Mouse (Mus musculus) cerebellum, adult 2 months (tissue): Measurements from ENCODE around the gene Ttc30a1.

Experiments used
- CTCF ChIP-seq: fragments of 200-500 bp; IDR thresholded peaks from 2 replicates; pipeline ENCODE4 v1.5.1; 2011; ENCODE audit warnings: low read depth, mild to moderate bottlenecking, control low read depth, low read length, moderate library complexity, borderline replicate concordance; ENCODE audit not compliant: insufficient read depth
- POLR2A ChIP-seq: fragments of 200-500 bp; IDR thresholded peaks from 2 replicates; pipeline ENCODE4 v1.6.1; 2011; ENCODE audit warnings: low read length, control low read depth, borderline replicate concordance; ENCODE audit not compliant: insufficient read depth

GRCm38 (mm10) chr2:75991581-75992205, 9.9 kb upstream of the Ttc30a1 start:
- no peak for TF ChIP-seq POLR2A
- no peak for TF ChIP-seq CTCF
